Mouse (Mus musculus): Measurements from ENCODE around the gene Cand2.

The Cand2 gene

GRCm38 (mm10) chr6:115774501-115774921 is at the start of gene Cand2:
Gene Cand2 (plus strand): TSS chr6:115774538.
- peak; percentile 82 for DNase-seq (ENCODE audit: low read depth, low spot score)

- peak; percentile 87 for DNase-seq (ENCODE audit: low read depth, low spot score)
Observed at GRCm38 (mm10) chr6:115727108-115727507, 47.2 kb upstream of the Cand2 start.

- DNase-seq (ENCODE audit: low read depth, low spot score): peak; percentile 85
Observed at GRCm38 (mm10) chr6:115727570-115727969, 46.8 kb upstream of the Cand2 start.

GRCm38 (mm10) chr6:115730560-115731342 is 43.6 kb upstream of the Cand2 start:
- no peak for DNase-seq (ENCODE audit: low read depth, low spot score)

- peak; percentile 62 for DNase-seq (ENCODE audit: low read depth, low spot score)
Observed at GRCm38 (mm10) chr6:115732341-115732928, 41.9 kb upstream of the Cand2 start.

GRCm38 (mm10) chr6:115734909-115735308 is 39.4 kb upstream of the Cand2 start:
- peak; percentile 88 for DNase-seq (ENCODE audit: low read depth, low spot score)

- DNase-seq (ENCODE audit: low read depth, low spot score): no peak
Observed at GRCm38 (mm10) chr6:115739056-115739455, 35.3 kb upstream of the Cand2 start.

- DNase-seq (ENCODE audit: low read depth, low spot score): peak; percentile 88
Observed at GRCm38 (mm10) chr6:115743569-115743968, 30.8 kb upstream of the Cand2 start.

- DNase-seq (ENCODE audit: low read depth, low spot score): no peak
Observed at GRCm38 (mm10) chr6:115746326-115746725, 28.0 kb upstream of the Cand2 start.

GRCm38 (mm10) chr6:115755536-115755935 is 18.8 kb upstream of the Cand2 start:
- DNase-seq (ENCODE audit: low read depth, low spot score): no peak

- no peak for DNase-seq (ENCODE audit: low read depth, low spot score)
Observed at GRCm38 (mm10) chr6:115758981-115759435, 15.3 kb upstream of the Cand2 start.

- no peak for DNase-seq (ENCODE audit: low read depth, low spot score)
Observed at GRCm38 (mm10) chr6:115759461-115759860, 14.9 kb upstream of the Cand2 start.

- peak; percentile 70 for DNase-seq (ENCODE audit: low read depth, low spot score)
Observed at GRCm38 (mm10) chr6:115760137-115760536, 14.2 kb upstream of the Cand2 start.

GRCm38 (mm10) chr6:115760982-115761381 is 13.4 kb upstream of the Cand2 start:
- DNase-seq (ENCODE audit: low read depth, low spot score): no peak

- DNase-seq (ENCODE audit: low read depth, low spot score): peak; percentile 92
Observed at GRCm38 (mm10) chr6:115761995-115762756, 12.2 kb upstream of the Cand2 start, which contains the start of gene Tmem40. Gene Tmem40 (minus strand): TSS chr6:115762410.

GRCm38 (mm10) chr6:115764179-115764578 is 10.2 kb upstream of the Cand2 start:
- peak; percentile 95 for DNase-seq (ENCODE audit: low read depth, low spot score)

- no peak for DNase-seq (ENCODE audit: low read depth, low spot score)
Observed at GRCm38 (mm10) chr6:115767357-115767756, 7.0 kb upstream of the Cand2 start.

GRCm38 (mm10) chr6:115768207-115768606 is 6.1 kb upstream of the Cand2 start:
- DNase-seq (ENCODE audit: low read depth, low spot score): no peak

- no peak for DNase-seq (ENCODE audit: low read depth, low spot score)
Observed at GRCm38 (mm10) chr6:115770059-115770670, 4.2 kb upstream of the Cand2 start.

- DNase-seq (ENCODE audit: low read depth, low spot score): no peak
Observed at GRCm38 (mm10) chr6:115770852-115771251, 3.5 kb upstream of the Cand2 start.

- peak; percentile 55 for DNase-seq (ENCODE audit: low read depth, low spot score)
Observed at GRCm38 (mm10) chr6:115772201-115772600, 2.1 kb upstream of the Cand2 start.

- DNase-seq (ENCODE audit: low read depth, low spot score): peak; percentile 63
Observed at GRCm38 (mm10) chr6:115772604-115773003, 1.7 kb upstream of the Cand2 start.

Data from ZHBTc4 (cell line).